Mouse (Mus musculus): ENCODE measurements around the gene Taf1c. TPM values are rescaled to one million over a fixed set of nuclear protein-coding genes. Genes with fewer than 3 reads are reported as not detected.

The Taf1c gene
- 15.3 and 16.7 TPM in 2 replicates for polyA plus RNA-seq (2016; fragmentation: Nextera tagmentation; extraction: Ambion mirVana)

DNA sequence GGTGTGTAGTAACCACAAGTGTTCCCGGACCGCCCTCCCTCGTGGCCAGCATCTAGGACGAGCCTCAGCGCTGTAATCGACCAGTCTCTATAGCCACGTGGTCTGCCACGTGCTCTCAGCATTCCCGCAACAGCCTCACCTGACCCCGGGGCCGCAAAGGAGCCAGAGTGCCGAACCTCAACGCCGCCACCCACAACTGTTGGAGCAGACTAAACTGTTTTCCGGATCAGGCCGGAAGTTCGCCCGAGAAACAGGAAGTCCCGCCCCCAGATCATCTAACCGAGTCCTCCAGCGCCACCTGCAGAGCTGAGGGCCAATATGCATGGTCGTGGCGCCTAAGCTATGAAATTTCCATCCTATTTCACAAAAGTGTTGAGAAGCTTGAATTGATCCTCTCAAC is at the start of gene Taf1c:
TSS of gene Taf1c (minus strand) at position 227 of the 400 bp plus-strand sequence.
- H3K4me1 ChIP-seq: peaks cover 11% of the 10 kb centered on the region
- H3K4me2 ChIP-seq (replicated peaks): peak within 1 kb of the TSS; percentile 93
- peaks cover 29% of the 10 kb centered on the region for H3K36me3 ChIP-seq
- H3K9ac ChIP-seq (replicated peaks): peak within 1 kb of the TSS; percentile 79
- no peaks in the 10 kb centered on the region for H3K27me3 ChIP-seq
- H3K27ac ChIP-seq (replicated peaks): no peak within 1 kb of the TSS
- peak; percentile 86 for ATAC-seq (ENCODE audit: low FRiP score, low read depth)
- under 1% methylated on average over 23 of the region's 23 CpGs for WGBS
- peak within 1 kb of the TSS; percentile 81 for H3K4me3 ChIP-seq
- H3K9me3 ChIP-seq: peaks cover 6% of the 10 kb centered on the region; the same call in 1 of the 2 replicates

DNA sequence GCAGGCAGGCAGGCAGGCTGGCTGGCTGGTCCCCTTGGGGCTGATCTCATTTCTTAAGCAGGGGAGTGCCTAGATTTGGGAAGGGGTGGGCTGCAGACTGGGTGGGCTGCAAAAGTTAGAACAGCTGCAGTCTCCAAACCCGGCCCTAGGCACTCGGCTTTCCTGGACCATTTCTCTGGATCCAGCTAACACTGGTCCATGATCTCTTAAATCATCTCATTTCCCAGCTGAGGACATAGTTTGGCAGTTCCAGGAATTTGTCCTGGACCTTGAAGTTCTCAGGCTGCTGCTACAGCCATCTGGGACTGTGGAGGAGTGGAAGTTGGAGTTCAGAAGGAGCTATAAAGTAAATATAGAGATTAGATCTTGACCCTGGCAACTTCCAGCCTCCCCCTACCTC is 46.3 kb upstream of the Taf1c start:
- ATAC-seq (ENCODE audit: low FRiP score, low read depth): no peak
- Histone ChIP-seq H3K27me3 (no peaks in the 10 kb centered on the region), H3K9me3 (no peaks in the 10 kb centered on the region), H3K27ac (replicated peaks) (no peak overlapping the region), H3K4me2 (replicated peaks) (no peak overlapping the region), H3K4me1 (no peaks in the 10 kb centered on the region; the same call in 1 of the 2 replicates), H3K9ac (replicated peaks) (no peak overlapping the region), H3K36me3 (no peaks in the 10 kb centered on the region), H3K4me3 (no peak overlapping the region)
- 55% methylated on average over 2 of the region's 2 CpGs for WGBS

DNA sequence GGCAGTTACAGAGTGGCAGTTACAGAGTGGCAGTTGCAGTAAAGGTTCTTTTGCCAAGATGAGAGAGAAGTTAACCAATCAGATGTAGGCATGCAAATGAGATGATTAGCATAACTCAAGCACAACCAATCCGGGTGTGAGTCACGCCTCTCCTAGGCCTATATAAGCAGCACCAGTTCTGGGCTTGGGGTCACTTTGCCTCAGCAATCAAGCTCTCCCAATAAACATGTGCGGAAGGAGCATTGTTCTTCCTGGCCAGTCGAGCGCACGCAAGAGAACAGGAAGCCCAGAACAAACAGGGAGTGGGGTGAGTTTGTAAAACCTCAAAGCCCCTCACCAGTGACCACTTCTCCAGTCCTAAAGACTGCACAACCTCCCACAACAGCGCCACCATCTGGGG is 41.8 kb upstream of the Taf1c start:
- WGBS: 88% methylated on average over 7 of the region's 7 CpGs
- no peak overlapping the region for H3K27ac ChIP-seq (replicated peaks)
- H3K4me3 ChIP-seq: no peak overlapping the region
- no peaks in the 10 kb centered on the region for H3K9me3 ChIP-seq
- H3K36me3 ChIP-seq: no peaks in the 10 kb centered on the region
- H3K27me3 ChIP-seq: no peaks in the 10 kb centered on the region
- no peak overlapping the region for H3K4me2 ChIP-seq (replicated peaks)
- H3K9ac ChIP-seq (replicated peaks): no peak overlapping the region
- H3K4me1 ChIP-seq: peaks cover 5% of the 10 kb centered on the region; the same call in 1 of the 2 replicates
- no peak for ATAC-seq (ENCODE audit: low FRiP score, low read depth)

DNA sequence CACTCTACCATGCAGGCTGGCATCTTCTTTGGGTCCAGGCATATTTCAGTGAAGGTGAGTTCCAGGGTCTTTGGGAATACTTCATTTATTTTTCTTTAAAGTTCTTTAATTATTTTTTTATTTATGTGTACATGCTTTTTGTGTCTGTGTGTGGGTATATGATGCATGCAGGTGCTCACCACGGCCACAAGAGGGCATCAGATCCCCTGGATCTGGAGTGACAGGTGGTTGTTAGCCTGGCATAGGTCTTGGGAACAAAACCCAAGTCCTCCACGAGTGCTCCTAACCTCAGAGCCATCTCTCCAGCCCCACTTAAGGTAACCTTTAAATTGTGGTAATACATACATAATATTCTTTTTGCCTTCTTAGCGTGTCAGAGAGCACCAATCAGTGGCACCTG is 41.2 kb upstream of the Taf1c start:
- no peak for ATAC-seq (ENCODE audit: low FRiP score, low read depth)
- Histone ChIP-seq H3K4me2 (replicated peaks) (no peak overlapping the region), H3K36me3 (no peaks in the 10 kb centered on the region), H3K27me3 (no peaks in the 10 kb centered on the region), H3K9me3 (no peaks in the 10 kb centered on the region), H3K4me3 (no peak overlapping the region), H3K27ac (replicated peaks) (no peak overlapping the region), H3K4me1 (peaks cover 5% of the 10 kb centered on the region; the same call in 1 of the 2 replicates), H3K9ac (replicated peaks) (no peak overlapping the region)
- WGBS: 78% methylated on average over 3 of the region's 3 CpGs

DNA sequence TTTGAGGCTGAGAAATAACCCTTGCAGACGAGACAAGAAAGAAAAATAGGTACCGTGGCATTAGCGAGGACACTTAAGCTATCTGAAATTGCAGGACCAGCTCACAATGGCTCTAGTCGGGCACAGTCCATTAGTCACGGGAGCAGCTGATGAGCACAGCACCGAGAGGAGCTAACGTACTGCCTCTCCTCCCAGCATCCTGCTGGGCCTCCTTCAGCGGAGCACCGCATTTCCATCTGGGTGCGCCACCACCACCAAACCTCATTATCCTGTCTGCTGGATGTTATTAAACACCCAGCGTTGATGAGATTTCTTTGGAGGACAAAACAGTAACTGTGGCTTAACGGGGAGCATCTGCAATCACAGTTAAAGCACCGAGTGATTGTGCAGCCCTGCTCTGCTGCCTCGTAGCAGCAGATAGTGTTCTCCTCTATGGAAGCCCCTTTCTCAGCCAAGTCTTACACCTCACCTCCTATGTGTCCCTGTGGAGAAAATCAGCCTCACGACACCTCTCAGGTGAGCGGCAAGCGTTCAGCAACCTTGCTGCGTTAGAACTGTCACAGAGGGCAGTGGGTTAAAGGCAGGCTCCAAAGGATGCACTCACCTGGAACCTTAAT is 40.1 kb upstream of the Taf1c start:
- WGBS: 66% methylated on average over 18 of the region's 18 CpGs
- no peak overlapping the region for H3K9ac ChIP-seq (replicated peaks)
- H3K4me3 ChIP-seq: no peak overlapping the region
- H3K4me2 ChIP-seq (replicated peaks): no peak overlapping the region
- H3K27me3 ChIP-seq: no peaks in the 10 kb centered on the region
- H3K36me3 ChIP-seq: no peaks in the 10 kb centered on the region
- H3K4me1 ChIP-seq: peaks cover 5% of the 10 kb centered on the region; the same call in 1 of the 2 replicates
- ATAC-seq (ENCODE audit: low FRiP score, low read depth): peak; percentile 75; the same call in 1 of the 2 replicates
- H3K27ac ChIP-seq (replicated peaks): peak overlapping the region; percentile 70
- H3K9me3 ChIP-seq: no peaks in the 10 kb centered on the region

DNA sequence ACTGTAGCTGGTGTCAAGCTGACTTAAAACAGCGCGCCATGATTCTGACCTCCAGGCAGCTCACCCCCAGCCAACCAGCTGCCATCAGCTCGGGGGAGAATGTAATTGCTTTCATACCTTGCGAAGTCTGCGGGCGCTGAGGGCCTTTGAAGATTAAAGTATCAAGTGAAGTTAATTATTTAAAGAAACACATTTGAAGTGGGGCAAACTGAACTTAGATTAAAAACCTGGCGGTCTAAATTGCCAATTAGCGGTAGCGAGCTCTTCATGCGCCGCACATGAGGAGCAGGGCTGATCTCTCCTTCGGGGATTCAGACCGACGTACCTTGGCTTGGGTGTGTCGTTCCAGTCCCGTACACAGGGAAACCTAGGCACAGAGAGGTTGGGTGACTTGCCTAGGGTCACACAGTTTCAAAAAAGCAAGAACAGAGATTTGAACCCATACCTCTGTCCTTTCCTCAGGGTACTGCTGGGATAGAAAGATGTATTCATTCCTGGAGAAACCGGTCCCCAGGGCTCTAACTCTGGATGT is 39.5 kb upstream of the Taf1c start:
- ATAC-seq (ENCODE audit: low FRiP score, low read depth): no peak
- Histone ChIP-seq H3K27ac (replicated peaks) (peak overlapping the region; percentile 40; the same call in 1 of the 2 replicates), H3K4me2 (replicated peaks) (no peak overlapping the region), H3K27me3 (no peaks in the 10 kb centered on the region), H3K9me3 (no peaks in the 10 kb centered on the region), H3K4me3 (no peak overlapping the region), H3K4me1 (peaks cover 5% of the 10 kb centered on the region; the same call in 1 of the 2 replicates), H3K36me3 (no peaks in the 10 kb centered on the region), H3K9ac (replicated peaks) (no peak overlapping the region)
- 74% methylated on average over 17 of the region's 17 CpGs for WGBS

DNA sequence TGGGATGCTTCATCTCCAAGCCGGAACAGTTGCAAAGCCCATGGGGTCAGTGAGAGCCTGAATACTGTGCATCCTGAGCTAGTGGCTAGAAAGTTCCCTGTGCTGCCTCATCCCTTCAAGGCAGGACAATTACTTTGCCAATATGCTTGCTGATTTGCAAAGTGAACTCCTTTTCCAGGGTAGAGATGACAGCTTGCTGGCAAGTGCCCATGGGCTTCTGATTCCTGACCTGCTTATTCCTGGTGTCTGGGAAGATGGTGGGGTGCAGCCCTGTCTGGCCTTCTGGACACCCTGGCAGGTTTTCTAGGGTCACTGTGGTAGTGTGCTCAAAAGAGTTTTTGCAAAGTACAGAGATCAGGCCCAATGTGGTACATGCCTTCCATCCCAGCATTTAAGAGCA is 37.9 kb upstream of the Taf1c start:
- WGBS: 88% methylated on average over 1 of the region's 1 CpGs
- Histone ChIP-seq H3K27me3 (no peaks in the 10 kb centered on the region), H3K4me2 (replicated peaks) (no peak overlapping the region), H3K4me1 (peaks cover 5% of the 10 kb centered on the region; the same call in 1 of the 2 replicates), H3K4me3 (no peak overlapping the region), H3K27ac (replicated peaks) (no peak overlapping the region), H3K9ac (replicated peaks) (no peak overlapping the region), H3K9me3 (no peaks in the 10 kb centered on the region), H3K36me3 (no peaks in the 10 kb centered on the region)
- ATAC-seq (ENCODE audit: low FRiP score, low read depth): no peak

DNA sequence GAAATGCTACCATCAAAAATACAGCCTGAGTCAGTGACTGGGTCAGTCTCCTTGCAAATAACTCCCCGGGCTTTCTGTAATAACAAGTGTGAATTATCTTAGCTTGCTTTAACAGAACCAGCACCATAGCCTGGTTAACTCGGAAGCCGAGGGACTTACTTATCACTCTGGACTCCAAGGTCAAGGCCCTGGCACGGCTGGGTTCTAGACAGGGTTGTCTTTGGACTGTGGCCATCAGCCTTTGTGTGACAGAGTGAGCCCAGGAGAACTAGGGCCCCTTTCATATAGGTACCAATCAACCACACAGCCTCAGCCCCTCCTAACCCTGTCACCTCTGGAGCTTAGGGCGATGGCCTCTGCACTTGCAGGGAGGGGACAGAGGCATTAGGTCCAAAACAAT is 36.0 kb upstream of the Taf1c start:
- ATAC-seq (ENCODE audit: low FRiP score, low read depth): no peak
- H3K9me3 ChIP-seq: no peaks in the 10 kb centered on the region
- H3K4me2 ChIP-seq (replicated peaks): no peak overlapping the region
- H3K36me3 ChIP-seq: no peaks in the 10 kb centered on the region
- peaks cover 6% of the 10 kb centered on the region; the same call in 1 of the 2 replicates for H3K27me3 ChIP-seq
- H3K4me1 ChIP-seq: peaks cover 11% of the 10 kb centered on the region
- no peak overlapping the region for H3K9ac ChIP-seq (replicated peaks)
- WGBS: 84% methylated on average over 5 of the region's 5 CpGs
- H3K4me3 ChIP-seq: no peak overlapping the region
- H3K27ac ChIP-seq (replicated peaks): no peak overlapping the region

DNA sequence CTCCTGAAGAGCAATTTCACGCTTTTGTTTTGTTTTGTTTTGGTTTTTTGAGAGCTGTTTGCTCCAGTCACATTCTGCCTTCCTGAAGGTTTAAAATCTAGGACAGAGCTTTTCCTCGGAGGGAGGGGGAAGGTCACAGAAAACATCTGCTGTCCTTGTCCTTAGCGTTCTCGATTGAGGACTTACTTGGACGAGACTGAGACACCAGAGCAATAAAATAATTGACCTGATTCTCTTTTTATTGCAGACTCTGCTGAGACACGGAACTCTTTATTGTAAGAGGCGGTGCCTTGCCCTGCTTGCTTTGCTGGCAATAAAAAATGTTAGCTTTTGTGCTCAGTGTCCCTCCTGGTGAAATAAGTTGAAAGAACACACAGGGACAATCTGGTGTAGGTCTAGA is 34.8 kb upstream of the Taf1c start:
- no peak overlapping the region for H3K9ac ChIP-seq (replicated peaks)
- no peak for ATAC-seq (ENCODE audit: low FRiP score, low read depth)
- no peaks in the 10 kb centered on the region for H3K36me3 ChIP-seq
- no peak overlapping the region for H3K4me2 ChIP-seq (replicated peaks)
- no peak overlapping the region for H3K27ac ChIP-seq (replicated peaks)
- peaks cover 12% of the 10 kb centered on the region; the same call in 1 of the 2 replicates for H3K27me3 ChIP-seq
- 77% methylated on average over 7 of the region's 7 CpGs for WGBS
- peaks cover 16% of the 10 kb centered on the region for H3K4me1 ChIP-seq
- no peak overlapping the region for H3K4me3 ChIP-seq
- H3K9me3 ChIP-seq: no peaks in the 10 kb centered on the region

DNA sequence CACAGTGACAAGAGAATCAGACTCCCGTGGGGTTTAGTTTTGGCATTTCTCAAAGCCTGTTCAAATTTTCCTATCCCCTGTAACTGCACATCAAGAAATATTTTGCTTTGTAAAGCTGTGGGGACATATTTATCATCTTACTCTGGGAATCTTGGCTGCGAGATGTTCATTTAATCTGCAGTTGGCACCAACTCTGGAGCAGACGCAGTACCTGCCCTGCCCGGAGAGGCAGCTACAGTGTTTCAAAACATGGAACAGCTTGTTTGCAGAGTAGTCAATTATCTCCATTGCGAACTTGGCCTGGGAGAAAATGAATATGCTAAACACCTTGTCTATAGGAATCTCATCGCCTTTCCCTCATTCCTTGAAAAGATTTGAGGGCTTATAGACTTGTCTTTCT is 33.2 kb upstream of the Taf1c start:
- no peak overlapping the region for H3K27ac ChIP-seq (replicated peaks)
- no peak overlapping the region for H3K4me3 ChIP-seq
- 87% methylated on average over 6 of the region's 6 CpGs for WGBS
- no peak overlapping the region for H3K4me2 ChIP-seq (replicated peaks)
- H3K9ac ChIP-seq (replicated peaks): no peak overlapping the region
- peaks cover 28% of the 10 kb centered on the region for H3K27me3 ChIP-seq
- peaks cover 24% of the 10 kb centered on the region for H3K4me1 ChIP-seq
- H3K36me3 ChIP-seq: no peaks in the 10 kb centered on the region
- H3K9me3 ChIP-seq: no peaks in the 10 kb centered on the region
- ATAC-seq (ENCODE audit: low FRiP score, low read depth): no peak

DNA sequence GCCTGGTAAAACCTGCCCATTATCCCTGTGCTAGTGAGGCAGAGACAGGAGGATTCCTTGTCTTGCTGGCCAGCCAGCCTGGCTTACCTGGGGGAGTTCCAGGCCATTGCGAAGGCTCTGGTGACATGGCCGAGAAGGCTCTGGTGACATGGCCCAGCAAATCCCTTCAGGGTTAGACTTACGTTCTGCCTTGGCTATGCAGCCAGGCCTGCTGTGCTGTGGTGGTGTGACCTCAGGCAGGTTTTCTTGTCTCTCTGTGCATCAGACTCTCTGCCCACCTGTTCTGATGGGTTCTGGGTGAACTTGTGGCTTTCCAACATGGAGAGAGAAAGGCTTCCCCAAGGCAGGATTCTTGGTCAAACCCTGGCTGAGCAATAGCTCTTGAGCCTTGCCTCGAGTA is 32.4 kb upstream of the Taf1c start:
- H3K9me3 ChIP-seq: no peaks in the 10 kb centered on the region
- H3K9ac ChIP-seq (replicated peaks): no peak overlapping the region
- H3K36me3 ChIP-seq: no peaks in the 10 kb centered on the region
- WGBS: 85% methylated on average over 4 of the region's 4 CpGs
- no peak overlapping the region for H3K27ac ChIP-seq (replicated peaks)
- H3K27me3 ChIP-seq: peaks cover 37% of the 10 kb centered on the region
- ATAC-seq (ENCODE audit: low FRiP score, low read depth): no peak
- H3K4me2 ChIP-seq (replicated peaks): no peak overlapping the region
- no peak overlapping the region for H3K4me3 ChIP-seq
- peaks cover 24% of the 10 kb centered on the region for H3K4me1 ChIP-seq

DNA sequence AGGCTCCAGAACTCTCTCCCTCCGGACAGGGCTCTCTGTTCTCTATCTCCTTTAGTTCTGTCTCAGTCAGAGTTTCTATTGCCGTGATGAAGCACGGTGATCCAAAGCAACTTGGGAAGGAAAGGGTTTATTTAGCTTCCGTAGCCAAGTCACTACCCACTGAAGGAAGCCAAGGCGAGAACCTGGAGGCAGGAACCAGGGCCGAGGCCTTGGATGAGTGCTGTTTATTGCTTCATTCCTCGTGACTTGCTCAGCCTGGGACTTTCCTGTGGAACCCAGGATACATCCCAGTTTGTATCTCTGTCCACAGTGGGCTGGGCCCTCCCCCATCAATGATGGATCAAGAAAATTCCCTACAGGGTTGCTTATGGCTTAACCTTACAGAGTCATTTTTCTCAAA is 31.7 kb upstream of the Taf1c start:
- Histone ChIP-seq H3K9me3 (no peaks in the 10 kb centered on the region), H3K27me3 (peaks cover 38% of the 10 kb centered on the region), H3K27ac (replicated peaks) (no peak overlapping the region), H3K4me1 (peaks cover 24% of the 10 kb centered on the region), H3K36me3 (no peaks in the 10 kb centered on the region), H3K9ac (replicated peaks) (no peak overlapping the region), H3K4me3 (no peak overlapping the region), H3K4me2 (replicated peaks) (no peak overlapping the region)
- ATAC-seq (ENCODE audit: low FRiP score, low read depth): no peak
- 72% methylated on average over 7 of the region's 7 CpGs for WGBS

Data from midbrain, embryonic 12.5 days (tissue).